Mouse (Mus musculus) kidney, postnatal 0 days (tissue): ENCODE data around the gene Zfp111. TPM values are rescaled to one million over a fixed set of nuclear protein-coding genes. Genes with fewer than 3 reads are reported as not detected.

ENCODE experiments used
- ATAC-seq: fragments of 200-750 bp; cut with Nextera tagmentation; replicated peaks from 2 replicates; pipeline ENCODE4 v1.8.0; 2017; ENCODE audit warnings: low read depth, moderate number of reproducible peaks, moderate TSS enrichment, moderate library complexity; ENCODE audit not compliant: low FRiP score
- DNase-seq: peaks from one replicate; pipeline ENCODE4 v3.0.0-alpha.2; 2016; ENCODE audit warnings: low spot score
- H3K27ac ChIP-seq: fragments of 300-500 bp; sonication (generic); 2 replicates; pipeline ENCODE4 v1.5.1; 2014; ENCODE audit warnings: mild to moderate bottlenecking
- H3K27me3 ChIP-seq: fragments of 300-500 bp; sonication (generic); 2 replicates; pipeline ENCODE4 v1.6.1; 2014; ENCODE audit warnings: low read length, mixed read lengths; ENCODE audit not compliant: insufficient read depth
- H3K36me3 ChIP-seq: fragments of 300-500 bp; sonication (generic); 2 replicates; pipeline ENCODE4 v1.6.1; 2014; ENCODE audit warnings: low read length, mixed read lengths; ENCODE audit not compliant: insufficient read depth
- H3K4me1 ChIP-seq: fragments of 300-500 bp; sonication (generic); replicated peaks from 2 replicates; pipeline ENCODE4 v1.6.1; 2014; ENCODE audit warnings: antibody characterized with exemption, low read length, mixed read lengths; ENCODE audit not compliant: insufficient read depth
- H3K4me2 ChIP-seq: fragments of 300-500 bp; sonication (generic); 2 replicates; pipeline ENCODE4 v1.6.1; 2014; ENCODE audit warnings: mild to moderate bottlenecking, low read length, moderate library complexity, mixed read lengths
- H3K4me3 ChIP-seq: fragments of 300-500 bp; sonication (generic); replicated peaks from 2 replicates; pipeline ENCODE4 v1.5.1; 2014; ENCODE audit warnings: low read depth, low read length
- H3K9ac ChIP-seq: fragments of 300-500 bp; sonication (generic); 2 replicates; pipeline ENCODE4 v1.6.1; 2014; ENCODE audit warnings: low read depth, low read length
- H3K9me3 ChIP-seq: fragments of 300-500 bp; sonication (generic); replicated peaks from 2 replicates; pipeline ENCODE4 v1.6.1; 2016; ENCODE audit warnings: low read length, inconsistent platforms, mixed read lengths
- CTCF ChIP-seq: IDR thresholded peaks from 2 replicates; pipeline ENCODE4 v1.5.1; 2016; ENCODE audit warnings: antibody characterized with exemption, low read depth, mild to moderate bottlenecking, moderate library complexity
- WGBS: fragments of 180-500 bp; shearing (Covaris S2); extraction: QIAGEN DNeasy Blood & Tissue Kit; methylation state at CpG from one replicate; pipeline ENCODE4 v1.1.7; 2014; 5-methylcytosine and 5-hydroxymethylcytosine counted together
- polyA plus RNA-seq: library from polyadenylated mRNA; unstranded; fragments of >200 nt; fragmentation: Nextera tagmentation; extraction: Ambion mirVana; gene quantifications from 2 replicates; pipeline ENCODE4 v1.2.1, GENCODE M21; 2015

Zfp111 gene
- polyA plus RNA-seq, 1 experiment from 2014 or later: 6.3 TPM

- Histone ChIP-seq H3K9ac (no peak overlapping the region), H3K9me3 (no peaks in the 10 kb centered on the region), H3K4me3 (no peak overlapping the region), H3K27me3 (no peaks in the 10 kb centered on the region), H3K4me2 (no peak overlapping the region), H3K4me1 (no peaks in the 10 kb centered on the region), H3K36me3 (no peaks in the 10 kb centered on the region), H3K27ac (no peak overlapping the region)
- WGBS: 59% methylated on average over 4 of the region's 4 CpGs
- no peak for DNase-seq
- TF ChIP-seq CTCF: no peak
- ATAC-seq: no peak
These were observed 39.1 kb downstream of the Zfp111 start for GRCm38 (mm10) chr7:24172191-24172590.

- no peaks in the 10 kb centered on the region for H3K27me3 ChIP-seq
- H3K4me3 ChIP-seq: no peak overlapping the region
- H3K4me1 ChIP-seq: no peaks in the 10 kb centered on the region
- DNase-seq: peak; percentile 44
- H3K27ac ChIP-seq: no peak overlapping the region
- H3K4me2 ChIP-seq: no peak overlapping the region
- H3K9me3 ChIP-seq: no peaks in the 10 kb centered on the region; the same call in 1 of the 2 replicates
- 0% methylated on average over 1 of the region's 1 CpGs for WGBS
- peak; percentile 71 for TF ChIP-seq CTCF
- no peak overlapping the region for H3K9ac ChIP-seq
- ATAC-seq: no peak
- H3K36me3 ChIP-seq: no peaks in the 10 kb centered on the region
These were observed 58.0 kb downstream of the Zfp111 start for GRCm38 (mm10) chr7:24153272-24153671.

Other genes starting within 250 kb of the Zfp111 start
- not detected in 2 replicates for gene Vmn1r181, start 236.8 kb downstream of the Zfp111 start, polyA plus RNA-seq
- not detected in 2 replicates for gene V1rd19, start 209.8 kb downstream of the Zfp111 start, polyA plus RNA-seq
- not detected in 2 replicates for gene Vmn1r183, start 158.2 kb downstream of the Zfp111 start, polyA plus RNA-seq
- gene Zfp180, start 129.5 kb downstream of the Zfp111 start, polyA plus RNA-seq: 12.1 and 13.6 TPM in 2 replicates
- gene Zfp112, start 99.1 kb downstream of the Zfp111 start, polyA plus RNA-seq: 4.5 and 4.6 TPM in 2 replicates
- gene Zfp235, start 77.3 kb downstream of the Zfp111 start, polyA plus RNA-seq: 12.4 and 13.3 TPM in 2 replicates
- gene Zfp114, start 36.4 kb downstream of the Zfp111 start, polyA plus RNA-seq: 2.2 and 2.4 TPM in 2 replicates
- gene Zfp109, start 26.1 kb upstream of the Zfp111 start, polyA plus RNA-seq: 2.2 and 2.5 TPM in 2 replicates
- 3.2 and 3.3 TPM in 2 replicates for gene Zfp108, start 43.4 kb upstream of the Zfp111 start, polyA plus RNA-seq
- 7.5 and 8.9 TPM in 2 replicates for gene Zfp93, start 59.0 kb upstream of the Zfp111 start, polyA plus RNA-seq
- 22.9 and 24.6 TPM in 2 replicates for gene Zfp61, start 89.8 kb upstream of the Zfp111 start, polyA plus RNA-seq
- 9.8 and 10.0 TPM in 2 replicates for gene Zfp94, start 105.2 kb upstream of the Zfp111 start, polyA plus RNA-seq
- gene Tescl, start 122.5 kb upstream of the Zfp111 start, polyA plus RNA-seq: 0.27 and 0.45 TPM in 2 replicates
- gene Lypd5, start 137.8 kb upstream of the Zfp111 start, polyA plus RNA-seq: not detected in 2 replicates
- 8.0 and 9.6 TPM in 2 replicates for gene Kcnn4, start 158.8 kb upstream of the Zfp111 start, polyA plus RNA-seq
- gene Smg9, start 188.2 kb upstream of the Zfp111 start, polyA plus RNA-seq: 20.6 and 20.8 TPM in 2 replicates
- gene Irgc1, start 240.9 kb upstream of the Zfp111 start, polyA plus RNA-seq: not detected in 2 replicates